Mouse (Mus musculus): ENCODE measurements around the gene Taldo1.
"Not testable (repeated sequence)": the region's sequence is repeated elsewhere in the genome, so short reads cannot be mapped to it uniquely, and the experiment has no call there.

The Taldo1 gene

GRCm38 (mm10) chr7:141439811-141440210 lies 47.8 kb downstream of the Taldo1 start:
- in situ Hi-C loops (cut with MseI, MboI), result no loop called here

DNA sequence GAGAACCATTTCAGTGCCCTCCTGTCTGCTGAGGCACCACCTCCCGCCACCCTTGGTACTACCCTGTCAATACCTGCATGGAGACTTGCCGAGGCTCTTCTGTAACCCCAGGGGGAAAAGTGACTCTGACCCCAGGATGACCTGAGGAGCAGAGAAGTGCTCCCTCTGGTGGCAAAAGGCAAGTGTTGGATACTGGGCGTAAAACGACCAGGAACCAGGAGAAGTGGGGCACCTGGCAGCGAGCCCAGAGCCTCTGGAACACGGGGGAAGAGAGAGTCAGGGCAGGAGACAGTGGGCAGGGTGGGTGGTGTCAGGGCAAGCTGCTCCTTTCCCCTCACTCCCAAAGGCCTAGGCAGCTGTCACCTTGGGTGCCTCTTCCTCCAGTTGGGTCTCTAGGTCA lies 48.6 kb downstream of the Taldo1 start:
- in situ Hi-C loops (cut with MseI, MboI), result no loop called here

- in situ Hi-C loops (cut with MseI, MboI), result no loop called here
Measured at GRCm38 (mm10) chr7:141441460-141441859, 49.5 kb downstream of the Taldo1 start.

GRCm38 (mm10) chr7:141442199-141442598 lies 50.2 kb downstream of the Taldo1 start:
- in situ Hi-C loops (cut with MseI, MboI), result no loop called here

DNA sequence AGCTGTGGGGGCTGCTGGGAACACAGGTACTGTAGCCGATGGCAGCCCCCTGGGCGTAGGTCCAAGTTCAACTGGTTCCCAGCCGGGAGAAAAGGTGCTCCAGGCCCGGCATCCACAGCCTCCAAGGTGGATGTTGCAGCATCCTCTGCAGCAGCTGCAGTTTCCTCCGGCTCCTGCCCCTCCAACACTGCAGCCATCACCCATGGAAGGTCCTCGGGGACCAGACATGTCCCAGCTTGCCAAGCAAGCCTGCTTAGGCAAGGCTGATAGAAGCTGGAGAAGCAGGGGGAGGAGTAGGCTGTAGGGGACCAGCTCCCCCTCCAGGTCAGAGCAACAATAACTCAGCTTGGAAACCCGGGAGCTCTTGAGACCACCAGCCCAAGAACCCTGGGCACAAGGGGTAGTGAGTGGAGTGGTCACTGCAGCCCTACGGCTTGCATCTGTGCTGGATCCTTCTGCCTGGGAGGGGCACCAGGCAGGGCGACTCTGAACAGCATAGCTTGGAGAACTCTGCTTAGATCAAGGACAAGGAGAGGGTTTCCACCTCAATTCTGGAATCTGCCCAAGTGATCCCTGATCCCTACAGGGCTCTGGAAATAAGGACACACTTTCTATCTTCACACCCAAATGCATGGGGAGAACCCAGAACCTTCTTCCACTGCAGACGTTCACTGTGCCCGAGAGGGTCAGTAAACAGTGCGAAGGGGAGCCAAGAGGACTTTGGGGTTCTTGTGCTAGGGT lies 51.3 kb downstream of the Taldo1 start:
- in situ Hi-C loops (cut with MseI, MboI), result no loop called here

DNA sequence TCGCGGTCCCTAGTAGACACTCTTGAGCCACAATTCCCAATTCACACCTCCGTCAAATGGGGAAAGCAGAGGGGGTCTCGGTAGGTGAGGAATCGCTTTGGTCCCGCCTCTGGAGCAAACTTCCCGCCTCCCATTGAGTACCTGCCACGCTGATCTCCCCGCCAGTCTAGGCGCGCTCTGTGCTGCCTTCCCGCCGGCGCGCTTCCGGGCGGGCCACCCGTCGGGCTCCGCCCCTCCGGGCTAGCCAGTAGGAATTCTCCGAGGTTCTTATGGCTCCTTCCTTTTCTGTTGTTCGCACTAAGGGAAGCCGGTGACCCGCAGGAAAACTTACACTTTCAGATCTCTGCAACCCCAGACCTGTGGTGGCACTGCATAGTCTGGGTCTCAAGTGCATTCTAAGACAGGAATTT lies 51.8 kb downstream of the Taldo1 start, which contains the start of gene Pidd1:
TSS of gene Pidd1 (minus strand) at position 198 of the 410 bp plus-strand sequence.
- in situ Hi-C loops (cut with MseI, MboI), result no loop called here

DNA sequence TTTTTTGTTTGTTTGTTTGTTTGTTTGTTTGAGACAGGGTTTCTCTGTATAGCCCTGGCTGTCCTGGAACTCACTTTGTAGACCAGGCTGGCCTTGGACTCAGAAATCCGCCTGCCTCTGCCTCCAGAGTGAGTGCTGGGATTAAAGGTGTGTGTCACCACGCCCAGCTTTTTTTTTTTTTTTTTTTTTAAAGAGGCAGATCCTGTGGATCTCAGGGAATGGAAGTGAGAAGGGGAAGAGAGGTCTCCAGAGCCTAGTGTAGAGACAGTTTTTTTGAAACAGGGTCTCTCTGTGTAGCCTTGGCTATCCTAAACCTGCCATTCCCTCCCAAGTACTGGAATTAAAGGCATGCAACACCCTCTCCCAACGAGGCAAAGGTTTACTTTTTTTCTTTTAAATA lies 54.4 kb downstream of the Taldo1 start:
- in situ Hi-C loops (cut with MseI, MboI), result not testable (repeated sequence)

DNA sequence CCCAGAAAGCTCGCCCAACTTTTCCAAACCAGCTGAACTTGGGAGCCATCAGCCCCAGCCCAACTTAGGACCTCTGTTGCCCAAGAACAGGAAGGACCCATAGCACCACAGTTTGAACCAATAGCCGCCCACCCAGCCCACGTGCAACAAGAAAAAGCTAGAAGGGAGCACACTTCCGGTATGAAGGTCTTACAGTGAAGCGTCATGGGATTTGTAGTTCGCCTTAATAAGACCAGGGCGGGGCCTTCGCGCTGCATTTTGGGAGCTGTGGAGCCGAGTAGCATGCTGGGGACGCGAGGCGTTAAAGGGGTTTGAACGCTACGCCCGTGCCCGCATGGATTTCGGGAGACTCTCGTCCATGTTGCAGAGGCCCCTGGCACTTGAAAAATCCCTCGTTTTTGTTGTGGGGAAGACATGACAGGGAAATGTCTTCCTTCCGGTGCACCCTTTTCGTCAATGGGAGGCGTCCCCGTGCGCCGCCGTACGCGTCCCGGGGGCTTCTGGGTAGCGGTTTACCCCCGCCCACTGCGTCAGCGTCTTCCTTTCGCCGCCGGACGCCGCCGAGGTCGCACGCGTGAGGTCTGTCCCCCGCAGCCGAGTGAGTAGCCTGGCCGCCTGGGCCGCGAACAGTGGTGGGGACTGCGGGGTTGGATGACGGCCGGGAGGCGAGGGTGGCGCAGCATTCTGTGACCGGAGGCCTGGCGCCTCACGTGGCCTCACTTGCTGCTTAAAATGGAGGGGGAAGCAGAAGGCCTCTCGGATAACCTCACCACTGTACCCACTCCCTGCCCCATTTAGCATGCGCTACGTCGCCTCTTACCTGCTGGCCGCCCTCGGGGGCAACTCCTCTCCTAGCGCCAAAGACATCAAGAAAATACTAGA lies 55.4 kb downstream of the Taldo1 start, which contains the start of gene Rplp2:
TSS of gene Rplp2 (plus strand) at position 261 of the 882 bp plus-strand sequence.
- in situ Hi-C loops (cut with MseI, MboI), result no loop called here

GRCm38 (mm10) chr7:141451928-141452327 lies 59.9 kb downstream of the Taldo1 start:
- in situ Hi-C loops (cut with MseI, MboI), result no loop called here
